Mouse (Mus musculus): ENCODE measurements around the gene Sh3kbp1. TPM values are rescaled to one million over a fixed set of nuclear protein-coding genes. Genes with fewer than 3 reads are reported as not detected.

Sh3kbp1 gene
- total RNA-seq, 2 experiments from 2014 or later, result 41.5 to 45.2 TPM

GRCm38 (mm10) chrX:159677585-159678319, 50.7 kb downstream of the Sh3kbp1 start:
- no peak for DNase-seq (ENCODE audit: low spot score in 2 of 2)

DNA sequence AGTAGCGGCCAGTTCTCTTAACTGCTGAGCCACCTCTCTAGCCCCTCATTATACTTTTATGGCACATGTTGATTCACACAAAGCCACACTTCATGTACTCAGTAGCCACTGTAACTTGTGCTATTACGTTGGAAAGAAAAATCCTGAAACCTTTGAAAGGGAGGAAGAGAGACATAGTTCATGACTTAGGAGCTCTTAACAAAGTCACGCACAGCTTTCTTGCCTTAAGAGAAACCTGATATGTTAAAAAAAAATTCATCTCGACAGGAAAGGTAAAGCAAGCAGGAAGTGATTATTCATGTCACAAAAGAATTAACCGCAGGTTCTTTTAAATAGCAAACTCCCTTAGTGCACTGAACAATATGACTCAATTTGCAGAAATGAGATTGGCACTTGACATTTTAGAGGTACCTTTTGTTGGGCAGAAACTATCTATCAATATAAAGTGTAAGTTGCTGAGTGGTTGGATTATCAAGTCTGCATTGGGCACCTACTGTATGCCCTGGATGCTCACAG, 51.3 kb downstream of the Sh3kbp1 start:
- no peak for DNase-seq (ENCODE audit: low spot score in 2 of 2)

GRCm38 (mm10) chrX:159685521-159685920, 58.4 kb downstream of the Sh3kbp1 start:
- DNase-seq (ENCODE audit: low spot score in 2 of 2), result no peak

DNA sequence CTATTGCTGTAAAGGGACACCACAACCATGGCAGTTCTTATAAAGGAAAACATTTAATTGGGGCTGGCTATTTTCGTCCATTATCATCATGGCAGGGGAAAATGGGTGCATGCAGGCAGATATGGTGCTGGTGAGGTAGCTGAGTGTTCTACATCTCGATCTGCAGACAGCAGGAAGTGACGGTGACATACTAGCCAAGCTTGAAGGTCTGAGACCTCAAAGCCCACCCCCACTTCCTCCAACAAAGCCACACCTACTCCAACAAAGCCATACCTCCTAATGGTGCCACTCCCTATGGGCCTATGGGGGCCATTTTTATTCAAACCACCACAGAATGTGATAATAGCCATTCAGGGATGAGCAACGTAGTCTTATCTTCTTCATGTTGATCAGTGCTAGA, 59.8 kb downstream of the Sh3kbp1 start:
- no peak for DNase-seq (ENCODE audit: low spot score in 2 of 2)

DNA sequence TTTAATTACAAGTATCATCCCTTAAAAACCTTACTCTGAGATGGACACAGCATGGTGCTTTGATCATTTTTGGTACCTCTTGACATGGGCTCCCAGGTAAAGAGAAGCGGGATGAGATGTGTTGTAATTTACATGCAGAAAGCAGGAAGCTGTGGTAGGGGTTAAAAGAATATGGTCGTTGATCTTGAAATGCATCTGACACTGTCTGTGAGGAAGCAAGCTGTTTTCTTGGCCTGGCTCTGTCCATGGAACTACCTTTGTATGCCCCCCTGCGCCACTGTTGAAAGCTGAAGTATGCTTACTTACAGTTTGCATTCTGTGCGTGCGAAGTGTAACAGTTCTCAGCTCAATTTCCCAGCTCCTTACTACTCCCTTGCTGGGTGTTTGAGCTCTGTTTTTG, 61.6 kb downstream of the Sh3kbp1 start:
- no peak for DNase-seq (ENCODE audit: low spot score in 2 of 2)

- DNase-seq (ENCODE audit: low spot score in 2 of 2), result no peak
Observed at GRCm38 (mm10) chrX:159689785-159690416, 62.8 kb downstream of the Sh3kbp1 start.

- DNase-seq (ENCODE audit: low spot score in 2 of 2), result no peak
Observed at GRCm38 (mm10) chrX:159693126-159693525, 66.1 kb downstream of the Sh3kbp1 start.

- DNase-seq (ENCODE audit: low spot score in 2 of 2), result no peak
Observed at GRCm38 (mm10) chrX:159696545-159696944, 69.5 kb downstream of the Sh3kbp1 start.

DNA sequence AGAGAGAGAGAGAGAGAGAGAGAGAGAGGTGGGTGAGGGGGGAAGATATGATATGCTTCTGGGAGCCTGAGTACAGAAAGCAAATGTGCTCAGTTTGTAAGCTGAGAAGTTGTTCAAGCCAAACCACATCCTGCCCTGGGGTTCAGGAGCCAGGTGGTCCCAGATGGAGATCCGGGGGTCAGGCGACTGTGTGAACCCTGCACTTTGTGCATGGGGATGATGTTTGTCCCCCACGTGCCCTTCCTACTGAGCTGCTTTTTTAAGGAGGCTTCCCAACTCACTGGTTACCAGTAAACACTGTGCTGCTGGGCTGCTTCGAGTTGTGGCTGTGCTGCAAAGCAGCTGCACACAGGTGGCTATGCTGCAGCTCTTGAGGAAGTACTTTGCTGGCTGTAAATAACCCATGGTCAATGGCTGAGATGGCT, 70.0 kb downstream of the Sh3kbp1 start:
- no peak for DNase-seq (ENCODE audit: low spot score in 2 of 2)

DNA sequence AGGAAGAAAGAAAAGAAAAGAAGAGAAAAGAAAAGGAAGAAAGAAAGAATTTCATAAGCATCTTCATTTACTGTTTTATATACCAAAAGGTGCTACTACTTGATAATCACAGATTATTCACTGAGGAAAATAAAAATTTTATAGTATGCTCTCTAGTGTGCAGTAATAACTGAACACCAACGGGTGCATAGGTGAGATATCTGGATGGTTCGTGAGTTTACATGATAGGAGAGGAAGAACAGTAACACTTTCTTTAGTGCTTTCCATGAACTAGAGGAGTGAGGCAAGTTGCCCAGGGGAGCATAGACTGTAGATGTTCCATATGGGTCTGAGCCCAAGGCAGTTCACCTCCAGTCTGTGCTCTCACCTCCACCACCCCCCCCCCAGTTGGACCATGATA, 75.8 kb downstream of the Sh3kbp1 start:
- no peak for DNase-seq (ENCODE audit: low spot score in 2 of 2)

GRCm38 (mm10) chrX:159704381-159705004, 77.4 kb downstream of the Sh3kbp1 start:
- DNase-seq (ENCODE audit: low spot score in 2 of 2), result no peak

DNA sequence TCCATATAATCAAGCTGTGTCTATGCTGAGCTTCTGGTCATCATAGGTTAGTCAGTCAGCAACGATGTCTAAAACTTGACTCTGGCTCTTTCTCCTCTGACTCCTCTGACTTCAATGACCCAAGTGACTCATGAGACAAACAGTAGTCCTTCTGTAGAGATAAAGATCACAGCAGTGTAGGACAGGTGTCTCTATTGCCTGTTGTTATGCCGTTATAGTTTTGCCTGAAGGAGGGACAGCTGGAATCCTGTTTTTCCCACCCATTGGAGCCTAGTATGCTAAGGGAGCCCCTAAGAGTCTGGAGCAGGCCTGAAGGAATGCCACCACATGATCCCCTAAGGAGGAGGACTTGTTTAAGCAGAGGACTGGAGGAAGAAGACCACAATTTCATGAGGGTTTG, 78.3 kb downstream of the Sh3kbp1 start:
- no peak for DNase-seq (ENCODE audit: low spot score in 2 of 2)

DNA sequence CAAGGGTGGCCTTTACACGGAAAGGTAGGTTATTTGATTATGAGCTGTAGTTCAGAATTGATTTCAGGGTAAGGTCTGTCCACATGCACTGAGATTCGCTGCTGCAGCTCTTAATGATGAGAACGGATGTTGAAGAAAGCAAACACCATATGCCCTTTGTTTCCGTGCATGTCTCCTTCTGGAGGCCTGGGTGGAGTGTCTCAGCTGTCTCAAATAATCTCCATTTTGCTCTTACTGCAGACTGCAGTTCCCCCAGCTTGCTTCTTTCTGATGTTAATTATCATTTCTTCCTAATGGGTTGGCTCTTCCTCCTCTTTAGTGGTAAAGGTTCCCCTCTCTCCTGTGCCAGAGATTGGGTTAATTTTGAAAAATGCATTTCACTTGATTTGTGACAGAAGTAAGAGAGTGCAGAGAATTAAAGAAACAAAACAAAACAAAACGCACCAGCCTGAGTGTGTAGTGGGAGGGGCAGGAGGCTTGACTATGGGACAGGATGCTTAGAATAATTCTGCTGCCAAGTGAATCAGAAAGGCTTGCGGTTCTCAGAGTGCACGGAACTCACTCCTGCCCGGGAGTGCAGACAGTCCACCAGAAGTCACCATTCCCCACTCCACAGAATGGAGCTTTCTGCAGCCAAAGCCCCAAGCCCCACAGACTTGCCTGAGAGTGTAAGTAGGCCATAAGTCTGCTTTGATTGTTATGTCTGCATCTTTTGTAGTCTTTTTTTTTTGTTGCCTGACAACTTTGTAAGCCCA, 81.2 kb downstream of the Sh3kbp1 start:
- DNase-seq (ENCODE audit: low spot score in 2 of 2), result no peak

DNA sequence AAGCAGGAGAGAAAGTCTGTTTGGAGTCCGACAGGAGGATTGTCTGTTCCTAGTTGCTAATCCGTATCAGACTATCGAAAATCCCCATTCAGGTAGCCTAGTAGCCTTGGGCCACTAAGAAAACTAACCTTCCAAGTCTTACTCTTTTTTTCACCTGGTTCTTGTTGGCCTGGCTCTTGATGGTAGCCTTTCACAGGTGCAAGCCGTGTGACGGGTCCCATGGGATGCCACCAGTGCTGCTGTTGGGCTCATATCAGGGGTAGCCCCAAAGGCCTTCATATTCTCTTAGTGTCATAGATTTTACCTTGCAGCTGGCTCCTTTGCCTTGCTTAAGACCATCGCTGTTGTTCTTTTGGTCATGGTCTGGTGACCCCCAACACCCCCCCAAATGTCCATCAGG, 82.2 kb downstream of the Sh3kbp1 start:
- no peak for DNase-seq (ENCODE audit: low spot score in 2 of 2)

GRCm38 (mm10) chrX:159711070-159712029, 84.3 kb downstream of the Sh3kbp1 start:
- DNase-seq (ENCODE audit: low spot score in 2 of 2), result no peak

DNA sequence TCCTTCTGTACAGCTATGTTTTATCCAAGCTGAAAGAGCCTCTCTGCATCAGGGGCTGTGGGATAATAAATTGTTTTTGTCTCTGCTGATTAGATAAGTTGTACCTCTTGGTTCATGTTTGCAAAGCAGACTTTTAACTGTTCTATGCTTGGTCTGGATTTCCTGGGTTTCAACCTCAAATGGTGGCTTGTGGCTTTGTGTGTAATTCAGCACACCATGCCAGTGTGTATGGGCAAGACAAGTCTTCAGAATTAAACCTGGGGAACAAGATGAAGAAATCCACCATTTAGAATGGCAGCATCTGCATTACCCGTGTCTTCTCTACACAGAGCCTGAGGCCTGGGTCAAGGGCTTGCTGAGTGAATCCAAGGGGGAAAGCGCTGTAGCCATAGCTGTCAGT, 86.1 kb downstream of the Sh3kbp1 start:
- no peak for DNase-seq (ENCODE audit: low spot score in 2 of 2)

DNA sequence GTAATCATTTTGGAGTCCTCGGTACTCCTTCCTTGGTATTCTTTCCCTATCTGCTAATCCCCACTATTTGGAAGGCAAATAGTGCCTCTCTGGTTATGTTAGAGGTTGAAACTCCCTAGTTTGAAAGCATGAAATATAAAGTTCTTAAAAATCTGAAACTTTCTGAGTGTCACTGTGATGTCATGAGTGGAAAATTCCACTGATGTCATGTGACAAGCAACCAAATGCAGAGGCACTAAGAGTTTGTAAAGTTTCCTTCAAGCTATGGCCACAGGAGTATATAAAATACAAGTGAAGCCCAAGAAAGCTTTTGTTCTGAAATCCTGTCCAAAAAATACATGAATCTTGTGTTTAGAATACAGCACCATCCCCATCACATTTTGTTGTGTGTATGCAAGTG, 94.3 kb downstream of the Sh3kbp1 start:
- no peak for DNase-seq (ENCODE audit: low spot score in 2 of 2)

DNA sequence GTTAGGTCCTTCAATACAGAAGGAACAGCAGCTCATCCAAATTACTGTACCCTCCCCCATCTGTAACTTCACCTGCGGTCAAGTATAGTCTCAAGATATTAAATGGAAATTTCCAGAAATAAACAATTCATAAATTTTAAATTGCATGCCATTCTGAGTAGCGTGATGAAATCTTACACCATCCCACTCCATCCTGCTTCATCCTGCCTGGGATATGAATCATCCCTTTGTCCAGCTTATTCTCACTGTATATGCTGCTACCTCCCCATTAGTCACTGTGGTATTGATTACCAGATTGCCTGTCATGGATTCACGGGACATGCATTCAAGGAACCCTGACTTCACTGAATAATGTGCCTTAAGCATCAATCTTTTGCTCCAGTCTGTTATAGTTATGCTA, 104.3 kb downstream of the Sh3kbp1 start:
- DNase-seq (ENCODE audit: low spot score in 2 of 2), result no peak

- DNase-seq (ENCODE audit: low spot score in 2 of 2), result no peak
Observed at GRCm38 (mm10) chrX:159732845-159733244, 105.8 kb downstream of the Sh3kbp1 start.

GRCm38 (mm10) chrX:159733948-159734347, 106.9 kb downstream of the Sh3kbp1 start:
- DNase-seq (ENCODE audit: low spot score in 2 of 2), result no peak

All from gastrocnemius, postnatal 4 days (tissue).